Mouse (Mus musculus): ENCODE data around the gene Cacng1.

Cacng1 gene

GRCm38 (mm10) chr11:107716332-107716938, at the start of gene Cacng1:
Gene Cacng1, minus strand, starts transcription at chr11:107716522.
- DNase-seq: no peak

DNA sequence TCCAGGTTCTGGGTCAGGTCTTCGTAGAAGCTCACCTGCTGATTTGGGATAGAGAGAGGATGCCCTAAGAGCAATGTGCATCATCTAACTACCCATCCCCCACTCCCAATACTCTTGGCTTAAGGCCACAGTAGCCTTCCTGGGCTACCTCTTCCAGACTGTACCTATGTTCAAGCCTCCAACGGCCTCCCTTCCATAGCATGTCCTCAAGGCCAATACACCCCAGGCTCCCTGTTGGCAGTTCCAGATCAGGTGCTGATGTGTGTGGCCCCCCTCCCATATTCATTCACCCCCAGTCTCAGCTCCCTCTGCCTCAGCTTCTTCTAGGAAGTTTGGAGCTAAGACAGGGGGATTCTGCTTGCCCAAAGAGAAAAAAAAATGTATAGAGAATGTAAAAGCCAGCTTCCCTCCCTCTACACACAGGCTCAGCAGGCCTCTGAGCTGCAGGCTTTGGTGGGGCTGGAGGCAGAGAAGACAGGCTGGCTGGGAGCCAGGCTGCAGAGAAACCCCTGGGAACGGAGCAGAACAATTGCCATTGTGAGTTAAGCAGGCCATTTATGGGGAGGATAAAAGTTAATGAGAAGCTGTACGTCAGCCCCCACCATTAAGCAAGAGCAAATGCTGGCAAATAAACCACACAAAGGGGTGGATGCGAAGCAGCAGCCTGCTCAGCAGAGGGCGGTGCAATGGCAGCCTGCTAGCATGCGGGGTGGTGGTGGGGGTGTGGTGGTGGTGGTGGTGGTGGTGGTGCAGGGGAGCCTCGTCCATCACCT, 46.6 kb upstream of the Cacng1 start:
- peak; percentile 62 for DNase-seq

GRCm38 (mm10) chr11:107761790-107762500, 45.6 kb upstream of the Cacng1 start:
- DNase-seq: no peak

DNA sequence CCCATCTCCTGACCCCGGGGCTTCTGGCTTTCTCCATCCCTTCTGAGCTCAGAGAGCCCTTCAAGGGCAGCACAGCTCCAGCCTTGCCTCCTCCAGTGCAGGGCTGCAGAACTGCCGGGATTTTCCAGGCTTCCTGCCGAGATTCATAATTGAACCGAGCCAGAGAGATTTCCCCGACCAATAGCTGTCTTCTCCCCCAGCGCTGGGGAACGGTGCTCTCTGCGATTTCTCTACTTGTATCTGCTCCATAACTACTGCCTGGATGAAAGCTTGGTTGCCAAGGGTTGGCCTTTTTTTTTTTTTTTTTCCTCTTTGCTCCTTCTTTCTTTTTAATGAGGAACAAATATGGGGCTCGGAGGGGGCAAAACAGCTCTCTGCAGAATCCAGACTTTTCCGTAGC, 43.7 kb upstream of the Cacng1 start:
- no peak for DNase-seq

DNA sequence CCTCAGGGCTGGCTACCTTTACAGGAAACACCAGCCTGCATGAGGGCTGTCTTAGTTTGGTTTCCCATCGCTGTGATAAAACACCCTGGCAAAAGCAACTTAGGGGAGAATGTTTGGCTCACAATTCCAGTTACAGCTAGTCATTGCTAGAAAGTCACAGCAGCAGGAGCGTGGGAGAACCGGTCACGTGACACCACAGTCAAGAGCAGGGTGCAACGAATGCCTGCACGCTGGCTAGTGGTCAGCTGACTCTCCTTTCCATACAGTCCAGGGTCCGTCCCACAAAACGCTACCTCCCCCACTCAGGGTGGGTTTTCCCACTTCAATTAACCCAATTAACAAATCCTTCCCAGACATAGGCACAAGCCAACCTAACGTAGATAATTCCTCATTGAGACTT, 43.2 kb upstream of the Cacng1 start:
- DNase-seq: no peak

GRCm38 (mm10) chr11:107749114-107749513, 32.8 kb upstream of the Cacng1 start:
- DNase-seq: no peak

- DNase-seq: no peak
These were observed 32.1 kb upstream of the Cacng1 start for GRCm38 (mm10) chr11:107748243-107749035.

GRCm38 (mm10) chr11:107743100-107743499, 26.8 kb upstream of the Cacng1 start:
- no peak for DNase-seq

- no peak for DNase-seq
These were observed 22.2 kb upstream of the Cacng1 start for GRCm38 (mm10) chr11:107738418-107739099.

- no peak for DNase-seq
These were observed 21.6 kb upstream of the Cacng1 start for GRCm38 (mm10) chr11:107737886-107738285.

- no peak for DNase-seq
These were observed 17.8 kb upstream of the Cacng1 start for GRCm38 (mm10) chr11:107734133-107734532.

GRCm38 (mm10) chr11:107731498-107731897, 15.2 kb upstream of the Cacng1 start:
- DNase-seq: no peak

- no peak for DNase-seq
These were observed 14.6 kb upstream of the Cacng1 start for GRCm38 (mm10) chr11:107730940-107731339.

DNA sequence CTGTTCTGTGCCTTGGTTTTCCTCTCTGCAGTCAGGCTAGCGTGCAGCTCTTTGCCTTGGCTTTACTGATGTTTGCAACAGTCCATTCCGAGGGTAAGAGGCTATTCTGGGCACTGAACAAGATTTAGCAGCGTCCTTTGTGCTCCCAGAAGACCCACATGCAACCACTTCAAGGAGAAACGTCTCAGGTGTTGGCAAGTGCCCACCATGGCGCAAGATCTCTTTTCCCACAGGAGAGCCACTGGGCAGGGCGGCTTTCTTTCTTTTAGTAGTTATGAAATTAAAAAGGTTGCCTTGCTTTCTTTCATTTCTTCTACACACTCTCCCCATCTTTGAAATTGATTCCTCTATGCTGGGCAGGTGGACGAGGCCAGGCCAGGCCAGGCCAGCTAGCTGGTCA, 12.8 kb upstream of the Cacng1 start:
- no peak for DNase-seq

GRCm38 (mm10) chr11:107728073-107728863, 11.9 kb upstream of the Cacng1 start:
- DNase-seq: no peak

GRCm38 (mm10) chr11:107724603-107725002, 8.3 kb upstream of the Cacng1 start:
- no peak for DNase-seq

- no peak for DNase-seq
These were observed 4.7 kb upstream of the Cacng1 start for GRCm38 (mm10) chr11:107721057-107721456.

DNA sequence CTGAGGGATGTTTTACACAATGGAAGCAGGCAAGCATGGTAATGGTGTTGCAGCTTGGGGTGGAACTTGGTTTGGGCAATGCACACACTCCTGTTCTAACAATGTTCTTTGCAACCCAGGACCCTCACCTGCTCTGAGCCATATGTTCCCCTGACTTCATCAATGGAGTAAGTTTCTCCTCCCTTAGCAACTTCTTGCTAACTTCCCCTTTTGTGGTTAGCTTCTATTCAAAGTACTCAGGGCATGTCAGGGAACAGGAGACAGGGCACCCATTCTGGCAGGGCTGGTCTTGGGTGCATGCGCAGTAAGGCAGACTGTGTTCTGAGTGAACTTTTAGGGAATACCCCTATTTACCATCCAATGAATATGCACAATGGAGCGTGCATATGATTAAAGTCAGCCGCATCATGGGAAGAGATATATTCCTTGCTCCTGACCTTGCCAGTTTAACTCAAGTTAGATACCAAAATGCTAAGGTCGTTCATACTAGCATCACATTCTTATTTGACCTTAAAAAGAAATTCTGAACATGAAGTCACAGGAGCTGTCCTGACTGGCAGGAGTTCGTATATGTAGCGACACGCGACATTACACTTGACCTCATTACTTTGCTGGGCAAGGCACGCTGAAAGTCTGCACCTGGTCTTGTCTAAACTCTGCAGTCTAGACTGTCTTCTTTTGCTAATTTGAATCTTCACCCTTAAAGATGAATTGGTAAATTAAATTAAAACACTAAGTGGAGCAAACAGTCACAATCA, 4.1 kb upstream of the Cacng1 start:
- no peak for DNase-seq

DNA sequence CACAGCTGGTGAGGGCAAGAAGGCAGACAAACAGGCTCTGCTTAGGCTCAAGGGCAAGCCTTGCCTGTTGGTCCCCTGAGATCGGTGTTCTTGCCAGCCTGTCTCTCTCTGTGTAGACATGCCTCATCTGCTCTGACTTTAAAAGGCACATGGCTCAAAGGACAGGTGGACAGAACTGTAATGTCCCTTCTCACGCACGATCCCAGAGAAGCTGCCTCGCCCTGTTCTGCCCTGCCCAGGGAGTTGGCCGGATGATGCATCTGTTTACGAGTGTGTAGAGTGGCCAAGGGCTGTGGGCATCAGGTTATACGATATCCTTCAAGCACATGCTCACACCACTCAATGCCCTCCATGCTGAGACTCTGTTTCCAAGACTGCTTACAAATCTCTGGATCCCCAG, 2.0 kb downstream of the Cacng1 start:
- DNase-seq: no peak

DNA sequence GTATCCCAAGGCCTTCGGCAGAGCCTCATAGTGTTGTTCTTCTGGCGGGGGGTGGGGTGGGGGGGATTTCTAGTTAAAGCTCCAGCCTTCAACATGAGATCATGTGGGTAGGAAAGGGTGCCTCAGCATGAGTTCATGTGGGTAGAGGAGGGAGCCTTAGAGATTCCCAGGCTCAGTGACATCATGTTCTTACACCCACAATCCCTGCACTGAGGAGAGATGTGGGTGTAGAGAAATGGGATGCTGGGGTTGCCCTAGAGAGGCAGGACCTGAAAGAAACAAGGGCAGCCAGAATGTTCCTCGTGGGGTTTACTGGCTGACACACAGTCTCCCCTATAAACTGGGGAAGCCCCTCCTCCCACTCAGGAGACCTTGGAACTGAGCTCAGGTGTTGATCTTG, 5.9 kb downstream of the Cacng1 start:
- DNase-seq: no peak
